Mouse (Mus musculus) kidney, adult 2 months (tissue): ENCODE data around the gene Galnt10.

Experiments used
- CTCF ChIP-seq: fragments of 200-500 bp; conservative IDR thresholded peaks from 2 replicates; pipeline ENCODE4 v1.5.1; 2011; ENCODE audit warnings: low read depth, mild to moderate bottlenecking, control low read depth, low read length, moderate library complexity, mixed read lengths; ENCODE audit not compliant: insufficient read depth, insufficient read length
- POLR2A ChIP-seq: fragments of 200-500 bp; IDR thresholded peaks from one replicate; pipeline ENCODE4 v1.6.1; 2011; ENCODE audit warnings: low read depth, low read length, control low read depth

GRCm38 (mm10) chr11:57682589-57682988 lies 37.3 kb downstream of the Galnt10 start:
- TF ChIP-seq CTCF: no peak
- no peak for TF ChIP-seq POLR2A
